Mouse (Mus musculus) colon, adult 2 months (tissue): ENCODE results near the gene Cd36. TPM values are rescaled to one million over a fixed set of nuclear protein-coding genes. Genes with fewer than 3 reads are reported as not detected.

Experiments used
- polyA plus RNA-seq: library from polyadenylated mRNA; depleted of rRNA; stranded (reverse); fragments of >200 nt; gene quantifications from 2 replicates; pipeline ENCODE4 v1.2.3, GENCODE M21; 2012; rRNA removed

The Cd36 gene
- polyA plus RNA-seq: 1.8 and 3.2 TPM in 2 replicates

GRCm38 (mm10) chr5:17888598-17888997 lies at the start of gene Cd36:
Cd36 (minus strand) TSS chr5:17888801.

Other genes with a start within 250 kb of the Cd36 start
- gene Gnat3, start 73.7 kb upstream of the Cd36 start, polyA plus RNA-seq: 0.13 and 0.21 TPM in 2 replicates